ENCODE assay signal across 9 mouse cellular contexts in genomic region chr17:83637393-83637792, GRCm38 (mm10). TPM values are rescaled to one million over a fixed set of nuclear protein-coding genes. Genes with fewer than 3 reads are reported as not detected.
DNase-seq lines count a peak whose midpoint lies in the region; ATAC-seq and TF ChIP-seq lines count a peak whose summit lies in the region.
"Had no signal": no experiment of that assay in that cellular context is flagged by ENCODE, and none has a peak within 500 bp of the region (broad histone marks: within the 10 kb centered on the region; RNA-seq: fewer than 3 reads in every experiment).

No protein-coding gene starts in this region.

- peaks cover 4% of the 10 kb centered on the region for H3K27me3 ChIP-seq in hindbrain, embryonic 11.5 days (ENCODE audit: control insufficient read depth, insufficient read depth, low read length)
- peaks cover 24% of the 10 kb centered on the region for H3K27me3 ChIP-seq in hindbrain, embryonic 12.5 days
- H3K27me3 ChIP-seq in liver, embryonic 13.5 days: peaks cover 32% of the 10 kb centered on the region
- H3K27me3 ChIP-seq in testis, adult 2 months (ENCODE audit: control insufficient read depth, insufficient read depth, low read length): no peaks in the 10 kb centered on the region

- peaks cover under 1% of the 10 kb centered on the region; the same call in 1 of the 2 replicates for H3K4me1 ChIP-seq in hindbrain, embryonic 11.5 days (replicated peaks; ENCODE audit: control insufficient read depth, insufficient read depth, low read length)
- peaks cover 8% of the 10 kb centered on the region for H3K4me1 ChIP-seq in hindbrain, embryonic 12.5 days
- peaks cover 26% of the 10 kb centered on the region for H3K4me1 ChIP-seq in liver, embryonic 13.5 days (replicated peaks)
- peaks cover 3% of the 10 kb centered on the region for H3K4me1 ChIP-seq in testis, adult 2 months (ENCODE audit: control insufficient read depth, insufficient read depth, low read length)

- H3K4me2 ChIP-seq in hindbrain, embryonic 11.5 days (replicated peaks; ENCODE audit: low read depth, low read length): no peak overlapping the region
- H3K4me2 ChIP-seq in hindbrain, embryonic 12.5 days (replicated peaks): no peak overlapping the region
- no peak overlapping the region for H3K4me2 ChIP-seq in liver, embryonic 13.5 days
- H3K4me2 ChIP-seq: liver, embryonic 15.5 days had no signal

- WGBS in hindbrain, embryonic 11.5 days: 79% methylated on average over 2 of the region's 2 CpGs
- WGBS in hindbrain, embryonic 12.5 days: 83% methylated on average over 2 of the region's 2 CpGs
- WGBS in liver, embryonic 13.5 days (ENCODE audit: insufficient replicate concordance): 61% methylated on average over 2 of the region's 2 CpGs

- H3K36me3 ChIP-seq in hindbrain, embryonic 11.5 days (ENCODE audit: control insufficient read depth, insufficient read depth, low read length): no peaks in the 10 kb centered on the region
- H3K36me3 ChIP-seq in hindbrain, embryonic 12.5 days: no peaks in the 10 kb centered on the region
- H3K36me3 ChIP-seq in liver, embryonic 13.5 days: no peaks in the 10 kb centered on the region
- H3K36me3 ChIP-seq in testis, adult 2 months (ENCODE audit: control insufficient read depth, insufficient read depth, low read length): no peaks in the 10 kb centered on the region
- H3K36me3 ChIP-seq: liver, embryonic 15.5 days had no signal

- DNase-seq in hindbrain, embryonic 11.5 days (ENCODE audit: low spot score): peak; percentile 47
- DNase-seq in CD4-positive helper T cell, adult 2 months (ENCODE audit: low read depth, low spot score): peak; percentile 65
- DNase-seq in MN1 (ENCODE audit: low spot score): peak; percentile 29
- DNase-seq in liver, embryonic 13.5 days: peak; percentile 44
- DNase-seq in ovary, postnatal 36 days (ENCODE audit: low spot score): no peak

- no peak overlapping the region for H3K27ac ChIP-seq in hindbrain, embryonic 11.5 days (ENCODE audit: low read depth, low read length)
- H3K27ac ChIP-seq in hindbrain, embryonic 12.5 days: no peak overlapping the region
- H3K27ac ChIP-seq in liver, embryonic 13.5 days: no peak overlapping the region
- H3K27ac ChIP-seq in testis, adult 2 months (ENCODE audit: control insufficient read depth, insufficient read depth, low read depth, low read length): no peak overlapping the region
- H3K27ac ChIP-seq: liver, embryonic 15.5 days had no signal

- ATAC-seq in hindbrain, embryonic 11.5 days (ENCODE audit: low FRiP score): no peak
- no peak for ATAC-seq in hindbrain, embryonic 12.5 days (ENCODE audit: low FRiP score)
- ATAC-seq in liver, embryonic 13.5 days (ENCODE audit: low read depth): no peak

- no peak overlapping the region for H3K4me3 ChIP-seq in hindbrain, embryonic 11.5 days (ENCODE audit: low read depth, low read length)
- no peak overlapping the region for H3K4me3 ChIP-seq in hindbrain, embryonic 12.5 days
- no peak overlapping the region for H3K4me3 ChIP-seq in liver, embryonic 13.5 days (replicated peaks)
- no peak overlapping the region for H3K4me3 ChIP-seq in testis, adult 2 months (ENCODE audit: control insufficient read depth, low read depth, low read length)
- H3K4me3 ChIP-seq: liver, embryonic 15.5 days had no signal

- TF ChIP-seq POLR2A in testis, adult 2 months (IDR thresholded peaks at IDR 0.05; ENCODE audit: control insufficient read depth, low read depth, low read length): no peak

- peak; percentile 63; the same call in 1 of the 2 replicates for TF ChIP-seq CTCF in testis, adult 2 months (IDR thresholded peaks at IDR 0.05; ENCODE audit: control insufficient read depth, insufficient read depth, insufficient replicate concordance, low read depth, low read length)

- H3K9ac ChIP-seq in hindbrain, embryonic 11.5 days (ENCODE audit: low read depth, low read length): no peak overlapping the region
- H3K9ac ChIP-seq in hindbrain, embryonic 12.5 days: no peak overlapping the region
- H3K9ac ChIP-seq in liver, embryonic 13.5 days: no peak overlapping the region
- H3K9ac ChIP-seq: liver, embryonic 15.5 days had no signal

- no peaks in the 10 kb centered on the region for H3K9me3 ChIP-seq in hindbrain, embryonic 11.5 days (ENCODE audit: control insufficient read depth, low read length)
- H3K9me3 ChIP-seq in hindbrain, embryonic 12.5 days (replicated peaks): 0 out of 2 replicates have a peak, but pooled peaks cover 3% of the 10 kb centered on the region
- 0 out of 2 replicates have a peak, but pooled peaks cover 2% of the 10 kb centered on the region for H3K9me3 ChIP-seq in liver, embryonic 13.5 days (replicated peaks)

RNA-seq across cellular contexts. Expression of gene Kcng3, which starts 5.7 kb away (rescaled TPM):
- polyA plus RNA-seq in hindbrain, embryonic 11.5 days (2014; fragmentation: Nextera tagmentation; extraction: Ambion mirVana): 0.05 TPM in 1 of 2 replicates, not detected in the other
- polyA plus RNA-seq in hindbrain, embryonic 12.5 days (2016; fragmentation: Nextera tagmentation; extraction: Ambion mirVana): 0.09 and 0.14 TPM in 2 replicates
- polyA plus RNA-seq in liver, embryonic 13.5 days (2015; fragmentation: Nextera tagmentation; extraction: Ambion mirVana): 0.03 TPM in 1 of 2 replicates, not detected in the other
- 0.72 and 0.81 TPM in 2 replicates for polyA plus RNA-seq in testis, adult 2 months (2012; rRNA removed)
- polyA plus RNA-seq: embryonic facial prominence, embryonic 14.5 days; liver, embryonic 15.5 days had no signal
